Mouse (Mus musculus) C2C12 (cell line): ENCODE data around the gene Gm48552. TPM values are rescaled to one million over a fixed set of nuclear protein-coding genes. Genes with fewer than 3 reads are reported as not detected.

Source experiments
- H3K27me3 ChIP-seq: one replicate; pipeline ENCODE4 v1.6.1; 2011; ENCODE audit not compliant: control insufficient read depth, insufficient read depth, insufficient read length
- H3K36me3 ChIP-seq: one replicate; pipeline ENCODE4 v1.6.1; 2011; ENCODE audit not compliant: control insufficient read depth, insufficient read depth
- H3K4me3 ChIP-seq: one replicate; pipeline ENCODE4 v1.5.1; 2011; ENCODE audit warnings: mild to moderate bottlenecking, control low read depth; ENCODE audit not compliant: poor library complexity, insufficient read depth, severe bottlenecking
- H3K79me2 ChIP-seq: one replicate; pipeline ENCODE4 v1.6.1; 2011; ENCODE audit not compliant: control insufficient read depth, insufficient read depth
- H3K79me3 ChIP-seq: one replicate; pipeline ENCODE4 v1.6.1; 2011; ENCODE audit warnings: low read depth, control low read depth
- H3ac ChIP-seq: one replicate; pipeline ENCODE3; 2011; ENCODE audit warnings: low read depth; ENCODE audit not compliant: control insufficient read depth, insufficient read length
- CEBPB ChIP-seq: IDR thresholded peaks from one replicate; pipeline ENCODE4 v1.6.1; 2011; ENCODE audit warnings: low read depth, mild to moderate bottlenecking, control low read depth, moderate library complexity
- CTCF ChIP-seq: IDR thresholded peaks from one replicate; pipeline ENCODE4 v1.5.1; 2011; ENCODE audit not compliant: control insufficient read depth, insufficient read depth, insufficient read length
- FOSL1 ChIP-seq: IDR thresholded peaks from one replicate; pipeline ENCODE4 v1.8.0; 2011; ENCODE audit warnings: mild to moderate bottlenecking, low read length; ENCODE audit not compliant: poor library complexity, insufficient read depth, severe bottlenecking
- MAX ChIP-seq: IDR thresholded peaks from one replicate; pipeline ENCODE4 v1.6.1; 2011; ENCODE audit warnings: mild to moderate bottlenecking, control low read depth
- MYOD1 ChIP-seq: IDR thresholded peaks from one replicate; pipeline ENCODE4 v1.6.1; 2011; ENCODE audit warnings: low read depth; ENCODE audit not compliant: control insufficient read depth, insufficient read length
- MYOG ChIP-seq: IDR thresholded peaks from one replicate; pipeline ENCODE4 v1.6.1; 2011; ENCODE audit not compliant: control insufficient read depth, insufficient read length; ENCODE audit errors: extremely low read depth
- USF1 ChIP-seq: IDR thresholded peaks from one replicate; pipeline ENCODE4 v1.6.1; 2011; ENCODE audit warnings: low read depth, mild to moderate bottlenecking, control low read depth, moderate library complexity
- polyA plus RNA-seq: library from polyadenylated mRNA; unstranded; fragments of >200 nt; fragmentation: generic; extraction: Trizol; gene quantifications from one replicate; pipeline ENCODE4 v1.2.1, GENCODE M21; 2012; ENCODE audit warnings: missing spikeins

Gm48552 gene
- polyA plus RNA-seq, 1 experiment: 0.20 TPM

DNA sequence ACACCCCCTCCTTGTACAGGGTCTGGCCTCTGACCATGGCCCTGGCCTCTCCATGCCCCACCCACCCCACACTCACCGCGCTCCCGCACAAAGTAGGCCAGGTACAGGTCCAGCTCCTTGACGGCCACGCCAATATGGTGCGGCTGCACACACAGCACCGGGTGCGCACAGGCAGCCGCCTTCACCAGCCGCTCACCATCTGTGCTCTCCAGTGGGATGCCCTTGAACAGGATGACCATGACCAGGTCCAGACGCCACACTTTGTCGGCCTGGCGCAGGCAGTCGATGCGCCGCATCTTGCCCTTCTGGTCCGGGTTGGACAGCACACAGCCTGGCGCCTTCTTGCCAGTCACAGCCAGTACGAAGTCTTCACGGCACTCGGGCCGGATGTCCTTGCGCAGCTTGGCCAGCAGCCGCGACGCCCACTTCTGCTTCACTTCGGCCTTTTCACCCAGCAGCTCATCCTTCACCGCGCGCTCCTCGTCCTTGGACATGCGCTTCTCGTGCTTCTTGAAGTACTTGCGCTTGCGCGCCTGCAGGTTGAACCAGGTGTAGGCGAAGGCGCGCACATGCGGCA lies 31.5 kb downstream of the Gm48552 start:
- no peaks in the 10 kb centered on the region for H3K27me3 ChIP-seq
- H3ac ChIP-seq: no peak overlapping the region
- peaks cover 73% of the 10 kb centered on the region for H3K36me3 ChIP-seq
- no peak overlapping the region for H3K4me3 ChIP-seq
- TF ChIP-seq MAX (no peak), MYOG (no peak), FOSL1 (no peak), CTCF (no peak), USF1 (no peak), CEBPB (no peak), MYOD1 (no peak)
- peaks cover 93% of the 10 kb centered on the region for H3K79me3 ChIP-seq
- peaks cover 100% of the 10 kb centered on the region for H3K79me2 ChIP-seq

DNA sequence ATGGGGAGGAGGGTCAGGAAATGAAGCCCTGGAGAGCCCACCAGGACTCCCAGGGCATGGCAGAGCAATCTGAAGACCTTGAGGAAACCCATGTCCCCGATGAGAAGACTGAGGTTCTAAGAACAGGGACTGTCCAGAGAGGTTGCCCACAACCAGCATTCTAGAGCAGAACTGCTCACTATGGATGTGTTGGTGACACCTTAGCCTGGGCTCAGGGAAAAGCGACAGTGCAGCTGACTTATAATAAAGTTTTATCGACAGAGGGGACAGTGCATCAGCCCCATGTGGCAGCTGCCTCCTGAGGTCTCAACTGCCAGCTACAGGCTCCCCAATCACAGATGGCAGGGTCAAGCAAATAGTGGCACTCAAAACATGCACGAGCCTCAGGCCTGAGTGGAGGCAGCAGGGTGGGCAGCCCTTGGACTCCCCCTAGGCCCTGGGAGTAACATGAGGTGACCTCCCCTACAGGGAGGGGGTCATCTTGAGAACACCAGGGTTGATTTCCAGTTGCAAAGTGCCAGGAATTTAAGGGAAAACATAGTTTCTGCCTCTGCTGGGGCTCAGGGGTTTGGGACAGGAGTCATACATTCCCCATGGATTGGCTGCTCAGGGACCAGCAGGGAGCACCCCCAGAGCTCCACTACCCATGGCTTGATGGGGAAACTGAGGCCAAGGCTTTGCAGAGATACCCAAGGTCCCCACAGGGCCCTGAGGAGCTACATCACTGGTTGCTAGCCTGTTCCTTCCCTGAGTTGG lies 32.4 kb downstream of the Gm48552 start:
- Histone ChIP-seq H3K36me3 (peaks cover 64% of the 10 kb centered on the region), H3K79me2 (peaks cover 100% of the 10 kb centered on the region), H3K79me3 (peaks cover 92% of the 10 kb centered on the region), H3K4me3 (no peak overlapping the region), H3K27me3 (no peaks in the 10 kb centered on the region), H3ac (no peak overlapping the region)
- TF ChIP-seq USF1 (no peak), MAX (no peak), CTCF (no peak), CEBPB (no peak), MYOD1 (no peak), FOSL1 (no peak), MYOG (no peak)

DNA sequence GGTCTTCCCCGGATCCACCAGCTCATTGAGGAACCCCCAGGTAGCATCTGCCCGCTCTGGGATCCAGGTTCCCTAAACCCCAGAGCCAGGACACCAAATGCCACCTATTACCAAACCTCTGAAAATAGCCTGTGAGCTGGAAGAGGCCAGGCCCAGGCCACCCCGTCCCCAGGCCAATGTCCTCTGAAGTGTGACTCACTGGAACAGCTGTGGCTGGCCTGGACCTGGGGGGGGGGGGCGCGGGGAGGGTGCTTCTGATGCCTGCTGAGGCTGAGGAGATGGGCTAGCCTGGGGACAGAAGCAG lies 32.9 kb downstream of the Gm48552 start:
- TF ChIP-seq MYOD1 (peak; percentile 71), CTCF (no peak), MAX (no peak), USF1 (no peak), MYOG (no peak), FOSL1 (no peak), CEBPB (no peak)
- peaks cover 100% of the 10 kb centered on the region for H3K79me2 ChIP-seq
- peaks cover 92% of the 10 kb centered on the region for H3K79me3 ChIP-seq
- no peaks in the 10 kb centered on the region for H3K27me3 ChIP-seq
- peaks cover 61% of the 10 kb centered on the region for H3K36me3 ChIP-seq
- no peak overlapping the region for H3K4me3 ChIP-seq
- no peak overlapping the region for H3ac ChIP-seq

DNA sequence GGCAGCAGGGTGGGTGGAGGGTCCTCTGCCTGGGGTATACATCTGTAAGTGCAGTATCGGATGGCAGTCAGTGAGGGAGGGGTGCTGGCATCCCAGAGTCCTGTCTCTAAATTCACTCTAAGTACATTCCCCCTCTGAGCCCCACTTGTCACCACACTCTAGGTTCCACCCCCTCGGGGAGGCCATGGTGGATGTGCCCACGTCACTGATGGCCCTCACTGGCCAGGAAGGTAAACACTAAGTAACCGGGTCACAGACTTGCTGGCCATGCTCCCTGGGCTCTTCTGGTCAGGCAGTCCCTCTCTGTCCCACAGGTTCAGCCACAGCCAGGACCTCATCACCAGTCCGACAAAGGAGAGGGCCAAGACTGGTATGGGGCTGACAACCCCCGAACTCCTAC lies 33.4 kb downstream of the Gm48552 start:
- Histone ChIP-seq H3K79me3 (peaks cover 94% of the 10 kb centered on the region), H3K27me3 (no peaks in the 10 kb centered on the region), H3ac (peak overlapping the region; percentile 8), H3K79me2 (peaks cover 99% of the 10 kb centered on the region), H3K36me3 (peaks cover 61% of the 10 kb centered on the region), H3K4me3 (no peak overlapping the region)
- TF ChIP-seq USF1: no peak
- no peak for TF ChIP-seq FOSL1
- no peak for TF ChIP-seq MAX
- TF ChIP-seq MYOD1: no peak
- no peak for TF ChIP-seq CEBPB
- no peak for TF ChIP-seq MYOG
- no peak for TF ChIP-seq CTCF

DNA sequence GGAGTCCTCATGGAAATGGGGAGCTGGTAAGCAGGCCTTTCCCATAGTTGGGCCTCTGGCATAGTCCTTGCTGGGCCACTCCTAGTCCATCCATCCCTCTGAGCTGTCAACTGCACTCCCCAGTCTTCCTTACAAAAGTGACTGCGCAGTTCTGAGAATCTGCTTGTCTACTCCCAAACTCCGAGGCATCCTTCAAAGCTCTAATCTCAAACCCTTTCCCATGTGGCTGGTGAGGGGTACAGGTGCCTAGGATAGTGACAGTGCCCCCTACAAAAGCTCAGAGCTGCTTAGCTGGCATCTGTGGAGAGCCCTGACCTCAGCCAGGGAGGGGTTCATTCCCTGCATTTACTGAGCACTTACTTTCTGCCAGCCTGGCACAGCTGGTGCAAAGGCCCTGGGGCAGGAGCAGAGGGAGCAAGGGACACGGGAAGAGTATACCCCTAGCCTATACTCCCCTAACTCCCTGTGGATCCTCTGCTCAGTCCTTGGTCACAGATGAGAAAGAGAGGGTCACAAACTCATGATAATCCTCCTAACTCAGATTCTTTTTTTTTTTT lies 33.9 kb downstream of the Gm48552 start:
- H3K79me2 ChIP-seq: peaks cover 99% of the 10 kb centered on the region
- H3K4me3 ChIP-seq: no peak overlapping the region
- no peaks in the 10 kb centered on the region for H3K27me3 ChIP-seq
- peaks cover 90% of the 10 kb centered on the region for H3K79me3 ChIP-seq
- peak overlapping the region; percentile 8 for H3ac ChIP-seq
- no peak for TF ChIP-seq FOSL1
- peaks cover 56% of the 10 kb centered on the region for H3K36me3 ChIP-seq
